Mouse (Mus musculus) forelimb bud, embryonic 11.5 days (tissue): ENCODE data around the gene Fxyd7.
A peak's percentile ranks its signal among the peaks of the same experiment; 100 is the strongest.

ENCODE experiments used
- DNase-seq: peaks from one replicate; pipeline ENCODE4 v3.0.0-alpha.2; 2012; ENCODE audit warnings: low read depth, low spot score

Fxyd7 gene

GRCm38 (mm10) chr7:31007775-31008174, 43.5 kb downstream of the Fxyd7 start:
- DNase-seq, result no peak

DNA sequence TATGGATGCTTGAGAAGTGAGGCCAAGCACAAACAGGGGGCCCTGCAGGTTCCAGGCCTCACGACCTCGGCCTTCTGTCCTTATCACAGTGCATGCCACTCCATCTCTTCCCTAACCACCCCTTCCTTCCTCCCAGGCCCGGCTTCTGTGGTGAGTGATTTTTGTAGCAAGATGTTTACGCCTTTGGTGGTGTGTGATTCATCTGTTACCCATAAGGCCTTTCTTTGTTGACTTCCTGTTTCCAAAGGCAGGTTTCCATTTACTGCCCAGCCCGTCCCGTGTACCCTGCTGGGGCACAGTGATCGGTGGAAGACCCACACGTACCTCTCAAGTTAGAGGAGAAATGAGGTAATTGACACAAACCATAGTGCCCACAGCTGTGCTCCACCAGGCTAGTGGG, 48.6 kb downstream of the Fxyd7 start:
- no peak for DNase-seq

- peak; percentile 39 for DNase-seq
Measured at GRCm38 (mm10) chr7:31000505-31001020, 50.7 kb downstream of the Fxyd7 start.

- DNase-seq, result no peak
Measured at GRCm38 (mm10) chr7:30996491-30996890, 54.8 kb downstream of the Fxyd7 start.

DNA sequence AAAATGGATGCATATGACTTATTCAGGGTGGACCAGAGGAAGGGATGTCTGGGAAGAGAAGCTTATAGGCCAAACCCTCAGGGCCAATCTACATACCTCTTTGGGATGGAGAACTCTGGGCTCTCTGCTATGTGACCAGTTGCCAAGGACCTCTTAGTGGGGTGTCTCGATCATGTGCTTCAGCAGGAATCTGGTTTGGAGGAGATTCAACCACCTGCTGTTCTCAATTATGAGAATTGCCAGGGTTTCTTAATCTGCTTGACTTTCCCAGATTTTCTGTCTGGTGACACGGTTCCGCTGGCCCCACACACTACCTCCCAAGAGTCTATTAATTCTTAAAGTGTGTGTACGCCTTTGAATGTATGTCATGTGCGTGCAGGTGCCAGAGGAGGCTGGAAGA, 57.3 kb downstream of the Fxyd7 start:
- DNase-seq, result no peak
